Mouse (Mus musculus) neural tube, embryonic 12.5 days (tissue): ENCODE measurements around the gene Olfr90. TPM values are rescaled to one million over a fixed set of nuclear protein-coding genes. Genes with fewer than 3 reads are reported as not detected.

Experiments used
- ATAC-seq: fragments of 200-750 bp; cut with Nextera tagmentation; 2 replicates; pipeline ENCODE4 v1.8.0; 2017; ENCODE audit warnings: low read depth, mild to moderate bottlenecking, moderate TSS enrichment, moderate library complexity; ENCODE audit not compliant: low FRiP score
- H3K27ac ChIP-seq: fragments of 300-500 bp; sonication (generic); 2 replicates; pipeline ENCODE4 v1.5.1; 2016
- H3K27me3 ChIP-seq: fragments of 300-500 bp; sonication (generic); replicated peaks from 2 replicates; pipeline ENCODE4 v1.6.1; 2016; ENCODE audit warnings: mild to moderate bottlenecking
- H3K36me3 ChIP-seq: fragments of 300-500 bp; sonication (generic); 2 replicates; pipeline ENCODE4 v1.6.1; 2016; ENCODE audit warnings: mild to moderate bottlenecking
- H3K4me1 ChIP-seq: fragments of 300-500 bp; sonication (generic); 2 replicates; pipeline ENCODE4 v1.6.1; 2016
- H3K4me2 ChIP-seq: fragments of 300-500 bp; sonication (generic); replicated peaks from 2 replicates; pipeline ENCODE4 v1.6.1; 2016; ENCODE audit warnings: mild to moderate bottlenecking
- H3K4me3 ChIP-seq: fragments of 300-500 bp; sonication (generic); 2 replicates; pipeline ENCODE4 v1.5.1; 2016
- H3K9ac ChIP-seq: fragments of 300-500 bp; sonication (generic); 2 replicates; pipeline ENCODE4 v1.6.1; 2016; ENCODE audit warnings: mild to moderate bottlenecking
- H3K9me3 ChIP-seq: fragments of 300-500 bp; sonication (generic); 2 replicates; pipeline ENCODE4 v1.6.1; 2016; ENCODE audit warnings: mild to moderate bottlenecking
- WGBS: fragments of 180-500 bp; shearing (Covaris S2); methylation state at CpG from one replicate; pipeline ENCODE4 v1.1.7; 2016; 5-methylcytosine and 5-hydroxymethylcytosine counted together
- polyA plus RNA-seq: library from polyadenylated mRNA; unstranded; fragments of >200 nt; fragmentation: Nextera tagmentation; extraction: Ambion mirVana; gene quantifications from 2 replicates; pipeline ENCODE4 v1.2.1, GENCODE M21; 2016

Olfr90 gene
- polyA plus RNA-seq, 1 experiment from 2014 or later, result 0.11 TPM

GRCm38 (mm10) chr17:37039127-37039894 lies 49.0 kb downstream of the Olfr90 start:
- H3K27me3 ChIP-seq, result no peaks in the 10 kb centered on the region
- no peaks in the 10 kb centered on the region for H3K36me3 ChIP-seq
- H3K9ac ChIP-seq, result no peak overlapping the region
- no peak overlapping the region for H3K27ac ChIP-seq
- H3K4me3 ChIP-seq, result no peak overlapping the region
- no peaks in the 10 kb centered on the region for H3K4me1 ChIP-seq
- 81% methylated on average over 2 of the region's 2 CpGs for WGBS
- ATAC-seq, result no peak
- no peaks in the 10 kb centered on the region for H3K9me3 ChIP-seq
- H3K4me2 ChIP-seq, result no peak overlapping the region

Other genes with a start within 250 kb of the Olfr90 start
- 0.37 and 0.46 TPM in 2 replicates for gene Trim15, start 221.3 kb downstream of the Olfr90 start, polyA plus RNA-seq
- gene Trim10, start 218.9 kb downstream of the Olfr90 start, polyA plus RNA-seq, result 4.6 and 5.4 TPM in 2 replicates
- gene Trim40, start 198.4 kb downstream of the Olfr90 start, polyA plus RNA-seq, result not detected in 2 replicates
- gene Trim31, start 190.4 kb downstream of the Olfr90 start, polyA plus RNA-seq, result not detected in 2 replicates
- 0.41 and 1.3 TPM in 2 replicates for gene Rnf39, start 145.6 kb downstream of the Olfr90 start, polyA plus RNA-seq
- gene Ppp1r11, start 136.8 kb downstream of the Olfr90 start, polyA plus RNA-seq, result 147 and 155 TPM in 2 replicates
- 72.3 and 82.2 TPM in 2 replicates for gene Znrd1, start 129.9 kb downstream of the Olfr90 start, polyA plus RNA-seq
- gene Znrd1as, start 129.9 kb downstream of the Olfr90 start, polyA plus RNA-seq, result 6.0 and 6.2 TPM in 2 replicates
- gene 2410137M14Rik, start 107.3 kb downstream of the Olfr90 start, polyA plus RNA-seq, result 0.47 TPM in 1 of 2 replicates, not detected in the other
- gene H2-M5, start 99.0 kb downstream of the Olfr90 start, polyA plus RNA-seq, result 1.7 and 1.9 TPM in 2 replicates
- 208 and 210 TPM in 2 replicates for gene Zfp57, start 87.3 kb downstream of the Olfr90 start, polyA plus RNA-seq
- gene Mog, start 65.1 kb downstream of the Olfr90 start, polyA plus RNA-seq, result 1.0 and 1.3 TPM in 2 replicates
- 44.6 and 47.0 TPM in 2 replicates for gene Gabbr1, start 42.5 kb downstream of the Olfr90 start, polyA plus RNA-seq
- gene Olfr91, start 9.8 kb upstream of the Olfr90 start, polyA plus RNA-seq, result not detected in 2 replicates
- gene Olfr92, start 31.6 kb upstream of the Olfr90 start, polyA plus RNA-seq, result not detected in 2 replicates
- gene Olfr93, start 73.0 kb upstream of the Olfr90 start, polyA plus RNA-seq, result not detected in 2 replicates
- gene Ubd, start 105.4 kb upstream of the Olfr90 start, polyA plus RNA-seq, result not detected in 2 replicates
- gene Olfr94, start 112.5 kb upstream of the Olfr90 start, polyA plus RNA-seq, result not detected in 2 replicates
- gene Olfr95, start 124.6 kb upstream of the Olfr90 start, polyA plus RNA-seq, result not detected in 2 replicates
- not detected in 2 replicates for gene Olfr96, start 131.6 kb upstream of the Olfr90 start, polyA plus RNA-seq
- gene Olfr97, start 148.8 kb upstream of the Olfr90 start, polyA plus RNA-seq, result not detected in 2 replicates
- not detected in 2 replicates for gene Olfr98, start 175.2 kb upstream of the Olfr90 start, polyA plus RNA-seq
- gene H2-M3, start 181.7 kb upstream of the Olfr90 start, polyA plus RNA-seq, result 0.64 and 1.1 TPM in 2 replicates
- not detected in 2 replicates for gene Olfr99, start 195.0 kb upstream of the Olfr90 start, polyA plus RNA-seq
- gene Olfr101, start 215.8 kb upstream of the Olfr90 start, polyA plus RNA-seq, result not detected in 2 replicates
- gene Olfr102, start 228.6 kb upstream of the Olfr90 start, polyA plus RNA-seq, result not detected in 2 replicates